Mouse (Mus musculus) induced T-regulatory cell, adult 2 months (primary cell): ENCODE measurements around the gene Dennd1a.

Experiments used
- DNase-seq: peaks from one replicate; pipeline ENCODE4 v3.0.0-alpha.2; 2012; ENCODE audit warnings: low read depth

Gene Dennd1a

GRCm38 (mm10) chr2:37774571-37774970 is 512.6 kb downstream of the Dennd1a start:
- peak; percentile 18 for DNase-seq

GRCm38 (mm10) chr2:37771618-37772285 is 515.4 kb downstream of the Dennd1a start:
- DNase-seq, result peak; percentile 93

GRCm38 (mm10) chr2:37769793-37770192 is 517.4 kb downstream of the Dennd1a start:
- DNase-seq, result no peak

- no peak for DNase-seq
Observed at GRCm38 (mm10) chr2:37768903-37769302, 518.3 kb downstream of the Dennd1a start.

- no peak for DNase-seq
Observed at GRCm38 (mm10) chr2:37767739-37768138, 519.5 kb downstream of the Dennd1a start.

- no peak for DNase-seq
Observed at GRCm38 (mm10) chr2:37767080-37767547, 520.1 kb downstream of the Dennd1a start.

- no peak for DNase-seq
Observed at GRCm38 (mm10) chr2:37766027-37766761, 521.0 kb downstream of the Dennd1a start.

- peak; percentile 23 for DNase-seq
Observed at GRCm38 (mm10) chr2:37765082-37765483, 522.1 kb downstream of the Dennd1a start.

- no peak for DNase-seq
Observed at GRCm38 (mm10) chr2:37764514-37764913, 522.7 kb downstream of the Dennd1a start.

- DNase-seq, result no peak
Observed at GRCm38 (mm10) chr2:37763638-37764037, 523.6 kb downstream of the Dennd1a start.

- no peak for DNase-seq
Observed at GRCm38 (mm10) chr2:37760633-37761032, 526.6 kb downstream of the Dennd1a start.

GRCm38 (mm10) chr2:37758343-37759015 is 528.7 kb downstream of the Dennd1a start:
- DNase-seq, result no peak

GRCm38 (mm10) chr2:37757784-37758183 is 529.4 kb downstream of the Dennd1a start:
- no peak for DNase-seq

GRCm38 (mm10) chr2:37757016-37757415 is 530.2 kb downstream of the Dennd1a start:
- no peak for DNase-seq

- DNase-seq, result no peak
Observed at GRCm38 (mm10) chr2:37756220-37756930, 530.8 kb downstream of the Dennd1a start.

GRCm38 (mm10) chr2:37751114-37751513 is 536.1 kb downstream of the Dennd1a start:
- DNase-seq, result no peak

- DNase-seq, result no peak
Observed at GRCm38 (mm10) chr2:37749323-37749722, 537.9 kb downstream of the Dennd1a start.
